Mouse (Mus musculus) myocyte (in vitro differentiated cells): ENCODE measurements around the gene Olfr152.

ENCODE experiments used
- CEBPB ChIP-seq: IDR thresholded peaks from 2 replicates; pipeline ENCODE4 v1.6.1; 2011; ENCODE audit warnings: mild to moderate bottlenecking, moderate library complexity; ENCODE audit not compliant: poor library complexity, insufficient read depth, severe bottlenecking
- E2F4 ChIP-seq: IDR thresholded peaks from one replicate; pipeline ENCODE4 v1.6.1; 2011; ENCODE audit warnings: mild to moderate bottlenecking, control low read depth, moderate library complexity; ENCODE audit not compliant: insufficient read depth
- POLR2A ChIP-seq: IDR thresholded peaks from one replicate; pipeline ENCODE4 v1.6.1; 2011; ENCODE audit warnings: low read depth, mild to moderate bottlenecking, control low read depth, moderate library complexity; ENCODE audit not compliant: insufficient read length

DNA sequence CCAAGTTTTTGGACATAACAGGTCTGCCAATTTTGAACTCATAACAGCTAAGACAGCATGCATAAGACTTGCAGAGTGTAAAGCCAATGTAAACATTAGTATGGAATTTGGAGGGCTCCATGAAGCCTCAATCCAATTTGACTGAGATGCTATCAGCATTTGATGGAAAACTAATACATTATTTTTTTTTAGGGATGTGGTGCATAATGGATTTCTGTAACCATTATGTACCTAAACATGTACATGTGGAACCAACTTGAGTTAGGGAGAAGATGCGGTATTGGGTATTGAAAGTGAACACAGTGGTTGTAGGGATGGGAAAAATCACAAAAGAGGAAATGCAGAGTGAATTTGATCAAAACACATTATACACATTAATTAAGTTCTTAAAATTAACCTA is 51.0 kb downstream of the Olfr152 start, which contains the start of gene Olfr1148:
- TF ChIP-seq POLR2A (no peak), CEBPB (no peak), E2F4 (no peak)
